Mouse (Mus musculus) liver, adult 2 months (tissue): ENCODE results near the gene Pnpla2. TPM values are rescaled to one million over a fixed set of nuclear protein-coding genes. Genes with fewer than 3 reads are reported as not detected.

Experiments
- DNase-seq: peaks from one replicate; pipeline ENCODE4 v3.0.0-alpha.2; 2011; ENCODE audit warnings: low read depth, low spot score; ENCODE audit errors: extremely low read depth
- H3K27ac ChIP-seq: fragments of 200-500 bp; replicated peaks from 2 replicates; pipeline ENCODE4 v1.5.1; 2012; ENCODE audit warnings: low read depth, mild to moderate bottlenecking, control low read depth, inconsistent platforms, low read length; ENCODE audit not compliant: insufficient read depth
- H3K27me3 ChIP-seq: fragments of 200-500 bp; 2 replicates; pipeline ENCODE4 v1.6.1; 2012; ENCODE audit warnings: mild to moderate bottlenecking, moderate library complexity, low read length, inconsistent platforms; ENCODE audit not compliant: control insufficient read depth, insufficient read depth
- H3K36me3 ChIP-seq: fragments of 200-500 bp; 2 replicates; pipeline ENCODE4 v1.6.1; 2012; ENCODE audit warnings: low read length, inconsistent platforms; ENCODE audit not compliant: control insufficient read depth, insufficient read depth
- H3K4me1 ChIP-seq: fragments of 200-500 bp; 2 replicates; pipeline ENCODE4 v1.6.1; 2011; ENCODE audit warnings: low read length; ENCODE audit not compliant: control insufficient read depth, insufficient read depth
- H3K4me3 ChIP-seq: fragments of 200-500 bp; 2 replicates; pipeline ENCODE4 v1.5.1; 2011; ENCODE audit warnings: low read depth, mild to moderate bottlenecking, control low read depth, low read length, moderate library complexity; ENCODE audit not compliant: insufficient read depth
- H3K79me2 ChIP-seq: fragments of 200-500 bp; 2 replicates; pipeline ENCODE4 v1.6.1; 2012; ENCODE audit warnings: inconsistent platforms, mild to moderate bottlenecking, low read length, moderate library complexity; ENCODE audit not compliant: control insufficient read depth, insufficient read depth
- H3K9ac ChIP-seq: fragments of 200-500 bp; 2 replicates; pipeline ENCODE4 v1.6.1; 2012; ENCODE audit warnings: low read depth, mild to moderate bottlenecking, control low read depth, inconsistent platforms, low read length
- CTCF ChIP-seq: fragments of 200-500 bp; IDR thresholded peaks from 2 replicates; pipeline ENCODE4 v1.5.1; 2011; ENCODE audit warnings: low read depth, low read length, control low read depth
- POLR2A ChIP-seq: fragments of 200-500 bp; IDR thresholded peaks from 2 replicates; pipeline ENCODE4 v1.6.1; 2011; ENCODE audit warnings: low read length, control low read depth; ENCODE audit not compliant: insufficient read depth; ENCODE audit errors: extremely low read depth
- WGBS: fragments of 180-500 bp; shearing (Covaris S2); methylation state at CpG from one replicate; pipeline ENCODE4 v1.1.7; 2018; 5-methylcytosine and 5-hydroxymethylcytosine counted together
- polyA plus RNA-seq: library from polyadenylated mRNA; depleted of rRNA; stranded (reverse); fragments of >200 nt; gene quantifications from 2 replicates; pipeline ENCODE4 v1.2.3, GENCODE M21; 2012
- total RNA-seq: library from RNA; depleted of rRNA; stranded (reverse); fragments of >200 nt; gene quantifications from 2 replicates; pipeline ENCODE4 v1.2.3, GENCODE M21; 2014

Pnpla2 gene
- total and polyA plus RNA-seq, 2 experiments = 22.6 to 84.8 TPM

- no peak for DNase-seq
- no peak for TF ChIP-seq POLR2A
- TF ChIP-seq CTCF = no peak
- H3K36me3 ChIP-seq = peaks cover 2% of the 10 kb centered on the region; the same call in 1 of the 2 replicates
- H3K27ac ChIP-seq = no peak overlapping the region
- H3K27me3 ChIP-seq = no peaks in the 10 kb centered on the region
- 77% methylated on average over 7 of the region's 7 CpGs for WGBS
- H3K79me2 ChIP-seq = 0 out of 2 replicates have a peak, but pooled peaks cover 6% of the 10 kb centered on the region
- H3K9ac ChIP-seq = no peak overlapping the region
- H3K4me1 ChIP-seq = peaks cover 18% of the 10 kb centered on the region
- no peak overlapping the region for H3K4me3 ChIP-seq
Measured at GRCm38 (mm10) chr7:141466045-141466394, 11.0 kb downstream of the Pnpla2 start.

DNA sequence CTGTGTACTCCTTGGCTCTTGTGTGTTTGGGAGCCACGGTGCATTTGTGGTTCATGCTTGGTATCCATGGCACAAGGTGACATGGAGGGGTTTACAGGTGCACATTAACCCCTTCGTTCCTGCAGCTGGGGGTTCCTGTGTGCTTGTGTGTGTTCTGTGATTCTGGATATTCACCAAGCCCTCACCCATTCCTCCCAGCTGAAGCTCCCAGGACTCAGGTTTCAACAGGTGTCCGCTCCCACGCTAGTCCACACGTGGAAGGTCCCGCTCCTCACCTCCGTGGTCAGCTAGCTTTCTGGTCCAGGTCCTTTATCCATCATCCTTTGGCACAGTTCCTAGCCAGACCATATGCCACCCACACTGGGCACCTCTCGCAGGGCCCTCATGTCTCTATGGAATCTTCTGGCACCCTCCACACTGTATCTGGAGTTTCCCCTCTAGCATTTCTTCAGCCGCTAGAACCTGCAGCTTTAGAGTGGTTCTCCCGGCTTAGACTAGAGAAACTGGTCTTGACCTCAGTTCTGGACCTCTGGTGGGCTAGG, 11.7 kb downstream of the Pnpla2 start:
- Histone ChIP-seq H3K4me3 (no peak overlapping the region), H3K4me1 (peaks cover 18% of the 10 kb centered on the region), H3K79me2 (0 out of 2 replicates have a peak, but pooled peaks cover 6% of the 10 kb centered on the region), H3K27me3 (no peaks in the 10 kb centered on the region), H3K9ac (peak overlapping the region; percentile 25), H3K27ac (0 out of 2 replicates have a peak overlapping the region, but pooled peaks have one; percentile 1), H3K36me3 (peaks cover 3% of the 10 kb centered on the region; the same call in 1 of the 2 replicates)
- TF ChIP-seq POLR2A (no peak), CTCF (no peak)
- 68% methylated on average over 10 of the region's 10 CpGs for WGBS
- no peak for DNase-seq

- Histone ChIP-seq H3K4me1 (peaks cover 15% of the 10 kb centered on the region), H3K4me3 (peak within 1 kb of the TSS; percentile 74), H3K27ac (peak within 1 kb of the TSS; percentile 46), H3K79me2 (0 out of 2 replicates have a peak, but pooled peaks cover 6% of the 10 kb centered on the region), H3K27me3 (no peaks in the 10 kb centered on the region), H3K9ac (peak within 1 kb of the TSS; percentile 76), H3K36me3 (peaks cover 6% of the 10 kb centered on the region; the same call in 1 of the 2 replicates)
- TF ChIP-seq POLR2A = peak; percentile 54
- no peak for TF ChIP-seq CTCF
- WGBS = under 1% methylated on average over 52 of the region's 52 CpGs
- DNase-seq = peak; percentile 64
Measured at GRCm38 (mm10) chr7:141467230-141468030, 12.4 kb downstream of the Pnpla2 start, which contains the start of gene Cd151. TSS of gene Cd151 (plus strand) at chr7:141467392.

DNA sequence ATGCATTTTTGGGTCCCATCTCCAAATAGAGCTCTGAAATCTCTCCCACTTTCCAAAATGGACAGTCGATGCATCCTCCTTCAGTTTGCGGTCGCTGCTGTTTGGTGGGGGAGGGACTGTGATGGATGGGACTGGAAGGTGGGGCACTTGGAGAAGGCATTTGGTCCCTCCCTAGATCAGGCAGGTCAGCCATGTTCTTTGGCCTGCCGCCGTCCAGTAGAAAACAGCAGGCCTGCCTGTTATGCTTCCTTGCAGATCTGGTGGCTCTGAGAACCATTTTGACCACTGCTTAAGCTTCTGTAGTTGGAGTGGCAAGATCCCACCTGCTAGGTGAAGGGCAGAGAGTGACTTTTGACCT, 13.1 kb downstream of the Pnpla2 start:
- H3K27me3 ChIP-seq = no peaks in the 10 kb centered on the region
- no peak for DNase-seq
- H3K4me1 ChIP-seq = peaks cover 15% of the 10 kb centered on the region
- 44% methylated on average over 5 of the region's 5 CpGs for WGBS
- H3K9ac ChIP-seq = peak overlapping the region; percentile 76
- TF ChIP-seq POLR2A (no peak), CTCF (no peak)
- H3K36me3 ChIP-seq = peaks cover 8% of the 10 kb centered on the region; the same call in 1 of the 2 replicates
- peak overlapping the region; percentile 46 for H3K27ac ChIP-seq
- H3K4me3 ChIP-seq = peak overlapping the region; percentile 18; the same call in 1 of the 2 replicates
- 0 out of 2 replicates have a peak, but pooled peaks cover 6% of the 10 kb centered on the region for H3K79me2 ChIP-seq

- peaks cover 8% of the 10 kb centered on the region; the same call in 1 of the 2 replicates for H3K36me3 ChIP-seq
- peaks cover 20% of the 10 kb centered on the region for H3K4me1 ChIP-seq
- H3K79me2 ChIP-seq = 0 out of 2 replicates have a peak, but pooled peaks cover 6% of the 10 kb centered on the region
- no peaks in the 10 kb centered on the region for H3K27me3 ChIP-seq
- H3K9ac ChIP-seq = peak overlapping the region; percentile 76
- peak; percentile 48 for DNase-seq
- TF ChIP-seq POLR2A (no peak), CTCF (peak; percentile 36; the same call in 1 of the 2 replicates)
- H3K4me3 ChIP-seq = no peak overlapping the region; the same call in 1 of the 2 replicates
- 25% methylated on average over 8 of the region's 8 CpGs for WGBS
- peak overlapping the region; percentile 57 for H3K27ac ChIP-seq
Measured at GRCm38 (mm10) chr7:141468522-141469211, 13.7 kb downstream of the Pnpla2 start.
